Mouse (Mus musculus): ENCODE results near the gene Ascl2. TPM values are rescaled to one million over a fixed set of nuclear protein-coding genes. Genes with fewer than 3 reads are reported as not detected.

Ascl2 gene
- total RNA-seq, 2 experiments from 2014 or later = 0.27 TPM; not detected in 1

GRCm38 (mm10) chr7:143002679-143003078 is 33.6 kb upstream of the Ascl2 start:
- no peak for DNase-seq

GRCm38 (mm10) chr7:142997403-142998150 is 28.5 kb upstream of the Ascl2 start:
- DNase-seq = no peak

- no peak for DNase-seq
Observed at GRCm38 (mm10) chr7:142996998-142997397, 27.9 kb upstream of the Ascl2 start.

- no peak for DNase-seq
Observed at GRCm38 (mm10) chr7:142995630-142996338, 26.7 kb upstream of the Ascl2 start.

GRCm38 (mm10) chr7:142995004-142995403 is 25.9 kb upstream of the Ascl2 start:
- DNase-seq = no peak

- no peak for DNase-seq
Observed at GRCm38 (mm10) chr7:142987718-142988117, 18.7 kb upstream of the Ascl2 start.

- DNase-seq = no peak
Observed at GRCm38 (mm10) chr7:142985146-142985545, 16.1 kb upstream of the Ascl2 start.

GRCm38 (mm10) chr7:142981908-142982307 is 12.8 kb upstream of the Ascl2 start:
- DNase-seq = no peak

GRCm38 (mm10) chr7:142967884-142968808 is 918 bp downstream of the Ascl2 start:
- peak; percentile 56 to 59 for DNase-seq

- DNase-seq = no peak
Observed at GRCm38 (mm10) chr7:142967414-142967883, 1.6 kb downstream of the Ascl2 start.

- no peak for DNase-seq
Observed at GRCm38 (mm10) chr7:142959752-142960151, 9.3 kb downstream of the Ascl2 start.

- no peak for DNase-seq
Observed at GRCm38 (mm10) chr7:142958817-142959216, 10.2 kb downstream of the Ascl2 start.

- DNase-seq = no peak
Observed at GRCm38 (mm10) chr7:142956018-142956417, 13.0 kb downstream of the Ascl2 start.

- no peak for DNase-seq
Observed at GRCm38 (mm10) chr7:142949568-142949967, 19.5 kb downstream of the Ascl2 start.

- DNase-seq = no peak
Observed at GRCm38 (mm10) chr7:142937631-142938030, 31.4 kb downstream of the Ascl2 start.

GRCm38 (mm10) chr7:142935708-142936107 is 33.4 kb downstream of the Ascl2 start:
- no peak for DNase-seq

GRCm38 (mm10) chr7:142932469-142932868 is 36.6 kb downstream of the Ascl2 start:
- DNase-seq = no peak

GRCm38 (mm10) chr7:142931028-142931427 is 38.0 kb downstream of the Ascl2 start, which contains the start of gene Th:
Th (minus strand) TSS chr7:142931128.
- DNase-seq = no peak

- no peak for DNase-seq
Observed at GRCm38 (mm10) chr7:142929516-142929915, 39.5 kb downstream of the Ascl2 start.

- no peak for DNase-seq
Observed at GRCm38 (mm10) chr7:142927293-142927692, 41.8 kb downstream of the Ascl2 start.

- DNase-seq = peak; percentile 77 to 81
Observed at GRCm38 (mm10) chr7:142918641-142919628, 50.1 kb downstream of the Ascl2 start.
